Mouse (Mus musculus) brain, embryonic 14.5 days (tissue): ENCODE measurements at regions not wholly inside any gene's neighbourhood (a gene's known extent, or its start where the extent isn't known, plus 50 kb on each side); places are given as distances from the start of the nearest gene placed in this dataset.

Experiments used
- CTCF ChIP-seq: fragments of 200-500 bp; IDR thresholded peaks from 2 replicates; pipeline ENCODE4 v1.5.1; 2012; ENCODE audit warnings: inconsistent platforms, mild to moderate bottlenecking, moderate library complexity, borderline replicate concordance; ENCODE audit not compliant: insufficient read depth, insufficient read length; ENCODE audit errors: extremely low read depth
- POLR2A ChIP-seq: fragments of 200-500 bp; IDR thresholded peaks from 2 replicates; pipeline ENCODE4 v1.6.1; 2012; ENCODE audit warnings: mild to moderate bottlenecking, inconsistent platforms, borderline replicate concordance; ENCODE audit not compliant: poor library complexity, insufficient read depth, insufficient read length, severe bottlenecking; ENCODE audit errors: extremely low read depth

DNA sequence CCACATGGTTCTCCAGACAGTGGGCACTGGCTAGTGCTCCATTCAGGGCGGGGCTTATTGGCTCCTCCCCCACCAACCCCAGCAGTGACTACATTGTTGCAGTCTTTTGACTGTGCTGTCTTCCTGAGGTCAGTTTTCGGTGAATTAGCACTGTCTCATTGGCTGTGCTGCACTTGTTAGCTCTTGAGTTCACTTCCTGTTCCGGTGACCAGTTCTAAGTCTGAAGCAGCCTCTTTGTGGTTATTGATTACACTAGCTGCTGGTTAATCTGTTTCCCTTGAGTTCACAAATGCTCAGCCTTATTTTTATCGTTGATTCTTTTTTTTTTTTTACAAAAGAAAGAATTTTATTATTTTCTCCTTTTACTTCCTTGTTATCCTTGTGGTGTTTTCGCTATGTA, 228.9 kb downstream of the Wnt5a start:
- no peak for TF ChIP-seq POLR2A
- no peak for TF ChIP-seq CTCF
